Mouse (Mus musculus) left cerebral cortex, adult 11 months (tissue): ENCODE measurements at regions not wholly inside any gene's neighbourhood (a gene's known extent, or its start where the extent isn't known, plus 50 kb on each side); places are given as distances from the start of the nearest gene placed in this dataset.

Experiments used
- DNase-seq: peaks from one replicate; pipeline ENCODE4 v3.0.0; 2022; ENCODE audit warnings: low spot score

DNA sequence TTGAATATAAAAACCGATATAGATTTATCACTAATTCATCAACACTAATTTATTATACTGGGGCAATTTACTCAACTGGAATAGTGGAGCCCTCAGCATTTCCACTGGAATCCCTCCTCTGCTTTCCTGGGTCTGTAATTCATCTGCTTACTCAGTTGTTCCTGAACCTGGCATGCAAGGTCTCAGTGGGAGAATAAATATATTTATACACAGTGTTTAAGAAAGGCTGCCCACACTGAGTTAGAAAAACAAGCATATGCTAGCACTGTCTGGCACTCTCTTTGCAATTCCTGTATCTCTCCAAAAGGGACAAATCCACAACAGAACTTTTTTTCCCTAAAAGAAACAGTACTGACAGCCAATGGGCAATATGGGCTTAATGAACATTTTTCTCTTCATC lies 100.1 kb upstream of the Gm10192 start:
- DNase-seq = no peak

GRCm38 (mm10) chr4:97282643-97283042 lies 99.7 kb upstream of the Gm10192 start:
- no peak for DNase-seq

GRCm38 (mm10) chr4:97281126-97281779 lies 98.3 kb upstream of the Gm10192 start:
- no peak for DNase-seq

DNA sequence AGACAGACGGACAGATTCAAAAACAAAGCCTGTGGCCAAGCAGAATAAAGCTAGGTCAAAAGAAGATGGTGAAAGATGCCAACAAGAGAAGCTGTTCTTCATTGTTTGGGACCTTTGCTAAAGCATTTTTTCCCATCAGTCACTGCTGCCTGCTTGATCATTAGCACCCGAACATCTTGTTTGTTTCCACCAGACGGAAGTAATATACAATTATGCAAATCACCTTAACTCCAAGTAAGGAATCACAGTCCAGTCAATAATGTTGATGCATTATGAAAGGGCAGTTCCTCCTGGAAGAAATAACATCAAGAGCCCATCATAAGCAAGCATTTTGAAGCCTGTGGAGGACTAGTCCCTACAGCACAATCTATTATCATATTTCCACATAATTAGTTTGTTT lies 97.7 kb upstream of the Gm10192 start:
- DNase-seq = no peak

DNA sequence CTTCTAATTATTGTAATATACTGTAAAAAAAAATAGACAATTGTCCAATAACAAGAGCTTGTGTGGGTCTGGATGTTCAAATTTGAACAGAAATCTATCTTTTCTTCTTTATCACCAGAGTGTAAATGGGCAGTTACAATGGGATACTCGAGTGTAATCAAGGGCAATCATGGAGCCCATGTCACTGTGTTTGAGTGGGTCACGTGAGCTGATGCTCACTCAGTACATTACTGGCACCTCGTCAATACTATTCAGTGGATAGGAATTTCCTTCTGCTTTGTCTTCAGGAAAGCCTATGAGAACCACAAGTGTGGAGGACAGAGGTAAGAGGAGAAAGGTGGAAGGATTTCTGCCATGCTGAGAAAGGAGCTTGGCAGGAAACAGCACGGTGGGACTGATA lies 54.0 kb upstream of the Gm10192 start:
- no peak for DNase-seq

GRCm38 (mm10) chr4:97236384-97236783 lies 53.4 kb upstream of the Gm10192 start:
- DNase-seq = no peak

DNA sequence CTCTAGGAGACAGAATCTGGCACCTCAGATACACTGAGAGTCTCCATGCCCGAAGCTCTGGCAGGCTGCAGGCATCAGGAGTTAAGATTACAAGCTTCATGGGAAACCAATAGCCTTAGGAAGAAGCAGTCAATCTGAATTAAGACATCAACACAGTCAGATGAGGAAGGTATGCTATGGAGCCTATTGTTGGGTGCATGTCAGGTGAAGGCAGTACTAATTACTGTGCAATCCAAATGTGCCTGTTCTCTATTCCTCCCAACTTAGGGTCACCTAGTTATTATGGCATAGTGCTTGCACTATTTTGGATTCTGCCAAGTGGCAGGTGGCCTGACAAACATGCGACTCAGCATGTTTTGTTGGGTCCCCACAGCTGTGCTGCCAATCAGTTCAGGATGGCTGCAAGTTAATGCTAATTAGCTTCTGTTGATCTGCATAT lies 53.0 kb upstream of the Gm10192 start:
- DNase-seq = peak; percentile 0
